Mouse (Mus musculus): ENCODE measurements at regions not wholly inside any gene's neighbourhood (a gene's known extent, or its start where the extent isn't known, plus 50 kb on each side); places are given as distances from the start of the nearest gene placed in this dataset.

DNA sequence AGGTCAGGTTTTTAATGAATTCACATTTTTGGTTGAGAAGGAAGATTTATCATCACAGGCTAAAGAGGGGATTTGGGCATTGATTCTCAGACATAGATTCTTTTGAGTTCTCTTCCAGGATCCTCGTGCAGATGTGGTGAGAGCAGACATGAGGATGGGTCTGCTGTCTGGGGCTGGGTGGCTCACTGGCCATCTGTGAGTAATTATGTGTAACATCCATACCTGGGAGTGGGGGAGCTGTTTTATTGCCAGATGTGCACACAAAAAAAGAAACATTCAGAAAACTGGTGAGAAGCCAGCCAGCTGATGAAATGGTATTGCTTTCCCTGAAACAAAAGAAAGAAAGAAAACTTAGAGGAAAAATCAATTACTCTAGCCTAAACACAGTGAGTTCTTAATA, 108.7 kb upstream of the D16Ertd472e start:
- TF ChIP-seq CTCF (conservative IDR thresholded peaks at IDR 0.05; ENCODE audit: insufficient read depth, insufficient read length, low read depth, low read length) (no peak), POLR2A (IDR thresholded peaks at IDR 0.05; ENCODE audit: low read depth, low read length) (no peak)

All from kidney, adult 2 months (tissue).